Mouse (Mus musculus): ENCODE results near the gene Psmc3ip. TPM values are rescaled to one million over a fixed set of nuclear protein-coding genes. Genes with fewer than 3 reads are reported as not detected.

Gene Psmc3ip
- polyA plus RNA-seq, 1 experiment from 2014 or later, result 10.6 TPM

DNA sequence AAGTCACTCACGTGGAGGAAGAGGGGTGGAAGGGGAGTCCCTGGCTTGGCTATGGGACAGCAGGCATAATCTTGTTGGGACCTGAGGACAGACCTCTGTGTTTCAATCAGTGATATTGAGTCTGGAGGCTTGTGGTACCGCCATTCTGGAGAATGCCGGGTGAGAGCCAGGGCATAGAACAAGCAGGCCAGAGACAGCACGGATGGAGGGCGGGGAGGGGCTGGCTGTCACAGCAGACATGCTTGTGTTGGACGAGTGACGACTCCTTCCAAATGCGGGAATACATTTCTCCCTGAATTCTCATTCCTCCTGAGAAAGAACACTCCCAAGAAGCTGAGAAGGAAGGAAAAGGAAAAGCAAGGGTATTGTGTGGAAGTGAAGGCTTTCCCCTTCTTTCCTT, 43.6 kb downstream of the Psmc3ip start:
- no peaks in the 10 kb centered on the region for H3K27me3 ChIP-seq (ENCODE audit: control insufficient read depth, insufficient read depth, low read length)
- TF ChIP-seq CTCF (IDR thresholded peaks at IDR 0.05; ENCODE audit: low read depth) (no peak), EP300 (optimal IDR thresholded peaks at IDR 0.05) (no peak)
- H3K4me1 ChIP-seq (replicated peaks; ENCODE audit: control insufficient read depth, insufficient read depth), result peaks cover 8% of the 10 kb centered on the region
- H3K4me3 ChIP-seq (ENCODE audit: low read depth, low read length), result no peak overlapping the region
- H3K4me2 ChIP-seq (replicated peaks; ENCODE audit: low read depth), result no peak overlapping the region
- peaks cover 18% of the 10 kb centered on the region for H3K36me3 ChIP-seq (ENCODE audit: control insufficient read depth, insufficient read depth, low read length)
- H3K9me3 ChIP-seq (ENCODE audit: control insufficient read depth, low read length), result no peaks in the 10 kb centered on the region
- no peak for ATAC-seq (ENCODE audit: low FRiP score, low TSS enrichment)
- 74% methylated on average over 8 of the region's 8 CpGs for WGBS
- H3K9ac ChIP-seq (ENCODE audit: low read length), result no peak overlapping the region
- DNase-seq (ENCODE audit: low spot score), result no peak
- H3K27ac ChIP-seq (replicated peaks), result peak overlapping the region; percentile 93

DNA sequence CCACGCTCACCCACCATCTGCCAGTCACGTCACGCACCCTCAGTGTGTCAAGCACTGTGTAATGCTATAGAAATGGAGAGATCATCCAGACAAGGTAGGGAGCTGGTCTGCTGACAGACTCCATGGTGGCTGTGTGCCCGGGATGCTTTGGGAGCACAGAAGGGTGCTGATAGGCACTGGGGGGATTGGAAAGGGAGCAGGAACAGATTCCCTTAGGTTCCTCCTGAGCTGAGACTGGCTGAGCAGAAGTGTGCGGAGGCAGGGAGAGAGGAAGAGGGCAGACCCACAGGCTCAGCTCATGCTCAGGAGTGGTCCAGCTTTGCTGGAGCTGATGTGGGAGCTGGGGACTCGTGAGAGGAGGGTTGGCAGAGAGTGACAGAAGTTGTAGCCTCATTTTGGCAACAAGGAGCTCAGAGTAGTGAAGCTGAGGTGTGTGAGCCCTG, 44.2 kb downstream of the Psmc3ip start:
- no peak overlapping the region for H3K4me3 ChIP-seq (ENCODE audit: low read depth, low read length)
- H3K4me1 ChIP-seq (replicated peaks; ENCODE audit: control insufficient read depth, insufficient read depth), result peaks cover 6% of the 10 kb centered on the region
- no peaks in the 10 kb centered on the region for H3K27me3 ChIP-seq (ENCODE audit: control insufficient read depth, insufficient read depth, low read length)
- DNase-seq (ENCODE audit: low spot score) (no peak), ATAC-seq (ENCODE audit: low FRiP score, low TSS enrichment) (no peak)
- no peak overlapping the region for H3K4me2 ChIP-seq (replicated peaks; ENCODE audit: low read depth)
- no peaks in the 10 kb centered on the region for H3K9me3 ChIP-seq (ENCODE audit: control insufficient read depth, low read length)
- H3K27ac ChIP-seq (replicated peaks), result no peak overlapping the region
- 92% methylated on average over 6 of the region's 6 CpGs for WGBS
- peaks cover 18% of the 10 kb centered on the region for H3K36me3 ChIP-seq (ENCODE audit: control insufficient read depth, insufficient read depth, low read length)
- TF ChIP-seq CTCF (IDR thresholded peaks at IDR 0.05; ENCODE audit: low read depth) (no peak), EP300 (optimal IDR thresholded peaks at IDR 0.05) (no peak)
- H3K9ac ChIP-seq (ENCODE audit: low read length), result no peak overlapping the region

DNA sequence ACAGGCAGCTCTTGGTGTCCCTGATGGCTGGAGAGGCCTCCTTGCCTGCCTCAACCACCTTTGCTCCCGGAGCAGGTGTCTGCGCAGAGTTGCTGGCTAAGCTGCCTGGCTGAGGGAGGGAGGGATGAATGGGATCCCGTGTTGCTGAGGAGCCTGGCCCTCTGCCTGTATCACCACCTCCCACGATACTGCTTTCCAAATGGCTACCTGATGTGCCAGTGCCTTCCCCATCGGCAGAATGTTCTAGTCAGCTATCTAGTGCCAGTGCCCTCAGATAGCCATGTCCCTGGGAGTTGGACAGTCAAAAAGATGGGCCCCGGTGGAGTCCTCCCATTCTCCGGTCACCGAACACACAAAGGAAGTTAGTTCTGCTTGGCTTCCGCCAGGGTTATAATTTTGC, 44.9 kb downstream of the Psmc3ip start:
- TF ChIP-seq EP300 (optimal IDR thresholded peaks at IDR 0.05) (no peak), CTCF (IDR thresholded peaks at IDR 0.05; ENCODE audit: low read depth) (no peak)
- Histone ChIP-seq H3K9ac (ENCODE audit: low read length) (no peak overlapping the region), H3K36me3 (ENCODE audit: control insufficient read depth, insufficient read depth, low read length) (peaks cover 19% of the 10 kb centered on the region), H3K4me1 (replicated peaks; ENCODE audit: control insufficient read depth, insufficient read depth) (peaks cover 4% of the 10 kb centered on the region), H3K9me3 (ENCODE audit: control insufficient read depth, low read length) (no peaks in the 10 kb centered on the region), H3K27ac (replicated peaks) (no peak overlapping the region), H3K4me2 (replicated peaks; ENCODE audit: low read depth) (no peak overlapping the region), H3K27me3 (ENCODE audit: control insufficient read depth, insufficient read depth, low read length) (no peaks in the 10 kb centered on the region), H3K4me3 (ENCODE audit: low read depth, low read length) (no peak overlapping the region)
- DNase-seq (ENCODE audit: low spot score) (no peak), ATAC-seq (ENCODE audit: low FRiP score, low TSS enrichment) (no peak)
- 92% methylated on average over 9 of the region's 9 CpGs for WGBS

DNA sequence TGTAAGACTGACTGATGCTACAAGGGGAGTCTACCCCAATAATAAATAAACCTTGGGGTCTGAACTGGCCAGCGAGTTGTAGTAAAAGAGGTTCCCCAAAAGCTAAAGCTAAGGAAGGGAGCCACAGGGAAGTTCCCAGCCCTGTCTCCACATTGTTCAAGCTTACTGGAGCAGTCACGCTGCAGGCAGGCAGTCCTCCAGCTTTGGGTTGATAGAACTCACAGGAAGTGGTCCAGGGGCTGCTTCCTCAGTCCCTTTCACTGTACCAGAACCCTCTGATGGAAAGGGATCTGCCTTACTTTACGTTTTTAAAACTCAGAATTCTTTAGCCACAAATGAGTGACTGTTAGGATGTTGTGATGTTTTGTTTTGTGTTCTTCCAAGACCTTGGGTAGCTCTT, 47.7 kb downstream of the Psmc3ip start:
- Histone ChIP-seq H3K4me2 (replicated peaks; ENCODE audit: low read depth) (no peak overlapping the region), H3K4me1 (replicated peaks; ENCODE audit: control insufficient read depth, insufficient read depth) (peaks cover 4% of the 10 kb centered on the region; the same call in 1 of the 2 replicates), H3K9ac (ENCODE audit: low read length) (no peak overlapping the region), H3K9me3 (ENCODE audit: control insufficient read depth, low read length) (no peaks in the 10 kb centered on the region), H3K4me3 (ENCODE audit: low read depth, low read length) (no peak overlapping the region), H3K36me3 (ENCODE audit: control insufficient read depth, insufficient read depth, low read length) (peaks cover 31% of the 10 kb centered on the region), H3K27me3 (ENCODE audit: control insufficient read depth, insufficient read depth, low read length) (no peaks in the 10 kb centered on the region), H3K27ac (replicated peaks) (no peak overlapping the region)
- 90% methylated on average over 3 of the region's 3 CpGs for WGBS
- ATAC-seq (ENCODE audit: low FRiP score, low TSS enrichment) (no peak), DNase-seq (ENCODE audit: low spot score) (no peak)
- TF ChIP-seq EP300 (optimal IDR thresholded peaks at IDR 0.05) (no peak), CTCF (IDR thresholded peaks at IDR 0.05; ENCODE audit: low read depth) (no peak)

DNA sequence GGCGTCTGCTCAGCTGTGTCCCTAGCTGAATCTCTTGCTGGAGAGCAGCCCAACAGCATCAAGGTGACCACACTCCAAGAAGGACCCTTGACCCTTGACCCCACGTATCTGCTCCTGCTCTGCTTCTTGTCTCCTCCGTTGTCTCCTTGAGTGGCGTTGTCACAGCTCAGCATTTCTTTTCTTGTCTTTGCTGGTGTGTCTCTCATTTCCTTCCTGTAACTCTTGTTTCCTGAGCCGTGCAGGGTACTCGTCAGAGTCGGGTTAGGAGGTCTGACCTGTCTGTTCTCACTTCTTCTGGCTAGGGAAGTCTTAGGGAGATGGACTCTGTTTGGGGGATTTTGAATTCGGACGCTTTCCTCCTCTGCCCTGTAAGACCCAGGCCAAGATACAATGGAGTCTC, 48.8 kb downstream of the Psmc3ip start:
- Histone ChIP-seq H3K27me3 (ENCODE audit: control insufficient read depth, insufficient read depth, low read length) (no peaks in the 10 kb centered on the region), H3K27ac (replicated peaks) (no peak overlapping the region), H3K4me3 (ENCODE audit: low read depth, low read length) (no peak overlapping the region), H3K36me3 (ENCODE audit: control insufficient read depth, insufficient read depth, low read length) (peaks cover 31% of the 10 kb centered on the region), H3K9ac (ENCODE audit: low read length) (no peak overlapping the region), H3K4me2 (replicated peaks; ENCODE audit: low read depth) (no peak overlapping the region), H3K9me3 (ENCODE audit: control insufficient read depth, low read length) (no peaks in the 10 kb centered on the region), H3K4me1 (replicated peaks; ENCODE audit: control insufficient read depth, insufficient read depth) (no peaks in the 10 kb centered on the region)
- no peak for DNase-seq (ENCODE audit: low spot score)
- TF ChIP-seq EP300 (optimal IDR thresholded peaks at IDR 0.05) (no peak), CTCF (IDR thresholded peaks at IDR 0.05; ENCODE audit: low read depth) (no peak)
- ATAC-seq (ENCODE audit: low FRiP score, low TSS enrichment), result no peak
- 73% methylated on average over 9 of the region's 9 CpGs for WGBS

DNA sequence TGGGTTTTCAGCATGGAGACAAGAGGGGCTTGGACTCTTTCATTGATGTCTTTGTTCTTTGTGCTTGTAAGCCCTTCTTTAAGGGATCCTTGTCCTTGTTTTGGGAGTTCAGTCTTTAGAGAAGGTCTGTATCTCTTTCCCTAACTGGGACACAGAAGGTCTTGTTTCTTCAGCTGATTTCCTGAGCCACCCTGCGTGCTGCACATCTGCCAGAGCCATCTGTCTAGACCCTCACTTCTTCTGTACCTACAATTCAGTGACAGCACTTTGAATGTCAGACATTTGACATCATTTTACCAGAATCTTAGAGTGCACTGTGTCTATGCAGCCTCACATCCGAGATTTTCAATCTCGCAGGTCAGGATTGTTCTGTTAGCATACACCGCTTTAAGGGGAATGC, 49.4 kb downstream of the Psmc3ip start:
- no peaks in the 10 kb centered on the region for H3K27me3 ChIP-seq (ENCODE audit: control insufficient read depth, insufficient read depth, low read length)
- H3K27ac ChIP-seq (replicated peaks), result no peak overlapping the region
- TF ChIP-seq EP300 (optimal IDR thresholded peaks at IDR 0.05), result no peak
- TF ChIP-seq CTCF (IDR thresholded peaks at IDR 0.05; ENCODE audit: low read depth), result no peak
- ATAC-seq (ENCODE audit: low FRiP score, low TSS enrichment) (no peak), DNase-seq (ENCODE audit: low spot score) (no peak)
- 92% methylated on average over 4 of the region's 4 CpGs for WGBS
- no peak overlapping the region for H3K9ac ChIP-seq (ENCODE audit: low read length)
- H3K9me3 ChIP-seq (ENCODE audit: control insufficient read depth, low read length), result no peaks in the 10 kb centered on the region
- H3K36me3 ChIP-seq (ENCODE audit: control insufficient read depth, insufficient read depth, low read length), result peaks cover 31% of the 10 kb centered on the region
- no peak overlapping the region for H3K4me2 ChIP-seq (replicated peaks; ENCODE audit: low read depth)
- no peak overlapping the region for H3K4me3 ChIP-seq (ENCODE audit: low read depth, low read length)
- H3K4me1 ChIP-seq (replicated peaks; ENCODE audit: control insufficient read depth, insufficient read depth), result no peaks in the 10 kb centered on the region

Small RNA genes lying within 50 kb of the gene (microRNA-seq; reads per million reads assigned to microRNA genes)
- not detected for gene Gm27626

Other genes starting within 250 kb of the Psmc3ip start
- 16.1 and 17.3 TPM in 2 replicates for gene Stat5b, start 244.7 kb downstream of the Psmc3ip start, polyA plus RNA-seq (2015; fragmentation: Nextera tagmentation; extraction: Ambion mirVana)
- 13.0 and 13.5 TPM in 2 replicates for gene Stat5a, start 236.1 kb downstream of the Psmc3ip start, polyA plus RNA-seq (2015; fragmentation: Nextera tagmentation; extraction: Ambion mirVana)
- 47.7 and 55.1 TPM in 2 replicates for gene Stat3, start 155.9 kb downstream of the Psmc3ip start, polyA plus RNA-seq (2015; fragmentation: Nextera tagmentation; extraction: Ambion mirVana)
- gene Cavin1, start 124.5 kb downstream of the Psmc3ip start, polyA plus RNA-seq (2015; fragmentation: Nextera tagmentation; extraction: Ambion mirVana), result 313 and 331 TPM in 2 replicates
- gene Atp6v0a1, start 86.0 kb downstream of the Psmc3ip start, polyA plus RNA-seq (2015; fragmentation: Nextera tagmentation; extraction: Ambion mirVana), result 44.8 and 45.5 TPM in 2 replicates
- gene Naglu, start 25.4 kb downstream of the Psmc3ip start, polyA plus RNA-seq (2015; fragmentation: Nextera tagmentation; extraction: Ambion mirVana), result 16.0 and 17.1 TPM in 2 replicates
- gene Hsd17b1, start 17.0 kb downstream of the Psmc3ip start, polyA plus RNA-seq (2015; fragmentation: Nextera tagmentation; extraction: Ambion mirVana), result 0.08 TPM in 1 of 2 replicates, not detected in the other
- gene Coasy, start 12.9 kb downstream of the Psmc3ip start, polyA plus RNA-seq (2015; fragmentation: Nextera tagmentation; extraction: Ambion mirVana), result 26.4 and 26.8 TPM in 2 replicates
- 42.3 and 42.4 TPM in 2 replicates for gene Mlx, start 8.2 kb downstream of the Psmc3ip start, polyA plus RNA-seq (2015; fragmentation: Nextera tagmentation; extraction: Ambion mirVana)
- gene Retreg3, start 24.5 kb upstream of the Psmc3ip start, polyA plus RNA-seq (2015; fragmentation: Nextera tagmentation; extraction: Ambion mirVana), result 16.1 and 17.9 TPM in 2 replicates
- gene Tubg1, start 24.5 kb upstream of the Psmc3ip start, polyA plus RNA-seq (2015; fragmentation: Nextera tagmentation; extraction: Ambion mirVana), result 29.7 and 29.8 TPM in 2 replicates
- gene Tubg2, start 60.5 kb upstream of the Psmc3ip start, polyA plus RNA-seq (2015; fragmentation: Nextera tagmentation; extraction: Ambion mirVana), result 3.0 and 3.1 TPM in 2 replicates
- gene Cntnap1, start 75.1 kb upstream of the Psmc3ip start, polyA plus RNA-seq (2015; fragmentation: Nextera tagmentation; extraction: Ambion mirVana), result 0.52 and 0.94 TPM in 2 replicates
- gene Plekhh3, start 75.9 kb upstream of the Psmc3ip start, polyA plus RNA-seq (2015; fragmentation: Nextera tagmentation; extraction: Ambion mirVana), result 23.8 and 25.6 TPM in 2 replicates
- gene Ccr10, start 80.0 kb upstream of the Psmc3ip start, polyA plus RNA-seq (2015; fragmentation: Nextera tagmentation; extraction: Ambion mirVana), result 0.16 and 0.24 TPM in 2 replicates
- gene Ezh1, start 131.0 kb upstream of the Psmc3ip start, polyA plus RNA-seq (2015; fragmentation: Nextera tagmentation; extraction: Ambion mirVana), result 8.1 and 9.4 TPM in 2 replicates
- 62.3 and 64.9 TPM in 2 replicates for gene Ramp2, start 150.6 kb upstream of the Psmc3ip start, polyA plus RNA-seq (2015; fragmentation: Nextera tagmentation; extraction: Ambion mirVana)
- 141 and 157 TPM in 2 replicates for gene Vps25, start 158.3 kb upstream of the Psmc3ip start, polyA plus RNA-seq (2015; fragmentation: Nextera tagmentation; extraction: Ambion mirVana)
- 15.9 and 18.4 TPM in 2 replicates for gene Wnk4, start 165.1 kb upstream of the Psmc3ip start, polyA plus RNA-seq (2015; fragmentation: Nextera tagmentation; extraction: Ambion mirVana)
- 0.30 and 0.33 TPM in 2 replicates for gene Cntd1, start 183.6 kb upstream of the Psmc3ip start, polyA plus RNA-seq (2015; fragmentation: Nextera tagmentation; extraction: Ambion mirVana)
- 175 and 180 TPM in 2 replicates for gene Coa3, start 183.7 kb upstream of the Psmc3ip start, polyA plus RNA-seq (2015; fragmentation: Nextera tagmentation; extraction: Ambion mirVana)
- gene Becn1, start 206.8 kb upstream of the Psmc3ip start, polyA plus RNA-seq (2015; fragmentation: Nextera tagmentation; extraction: Ambion mirVana), result 102 and 110 TPM in 2 replicates
- gene Psme3, start 220.8 kb upstream of the Psmc3ip start, polyA plus RNA-seq (2015; fragmentation: Nextera tagmentation; extraction: Ambion mirVana), result 64.2 and 66.9 TPM in 2 replicates
- gene Aoc2, start 229.6 kb upstream of the Psmc3ip start, polyA plus RNA-seq (2015; fragmentation: Nextera tagmentation; extraction: Ambion mirVana), result 0.39 and 0.41 TPM in 2 replicates
- 5.1 TPM in 2 replicates for gene Aoc3, start 235.2 kb upstream of the Psmc3ip start, polyA plus RNA-seq (2015; fragmentation: Nextera tagmentation; extraction: Ambion mirVana)

Data from stomach, postnatal 0 days (tissue).